Mouse (Mus musculus) cortical plate, adult 2 months (tissue): ENCODE measurements around the gene Lrp2.

Experiments used
- CTCF ChIP-seq: fragments of 200-500 bp; IDR thresholded peaks from 2 replicates; pipeline ENCODE4 v1.5.1; 2011; ENCODE audit warnings: mild to moderate bottlenecking, control low read depth, low read length; ENCODE audit not compliant: insufficient read depth; ENCODE audit errors: extremely low read depth
- POLR2A ChIP-seq: fragments of 200-500 bp; IDR thresholded peaks from 2 replicates; pipeline ENCODE4 v1.6.1; 2011; ENCODE audit warnings: mild to moderate bottlenecking, low read length, control low read depth; ENCODE audit not compliant: insufficient read depth; ENCODE audit errors: extremely low read depth

DNA sequence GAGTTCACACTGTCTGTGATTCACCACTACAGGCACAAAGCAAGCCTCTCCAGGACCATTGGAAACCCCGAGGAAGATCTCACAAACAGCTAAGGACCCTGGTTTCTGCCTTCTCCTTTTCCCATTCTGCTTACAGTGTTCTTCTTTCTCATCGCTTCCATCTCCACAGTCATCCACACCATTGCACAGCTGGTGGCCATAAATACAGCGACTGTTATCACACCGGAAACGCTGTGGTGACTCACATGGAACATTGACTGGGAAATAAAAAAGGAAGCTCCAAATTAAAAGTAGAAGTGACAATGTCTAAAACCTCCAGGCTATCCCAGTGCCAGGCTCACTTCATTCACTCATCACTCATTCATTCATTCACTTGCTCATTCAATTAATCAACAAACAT lies 134.7 kb downstream of the Lrp2 start:
- TF ChIP-seq CTCF, result no peak
- no peak for TF ChIP-seq POLR2A
